In the genomic region with DNA sequence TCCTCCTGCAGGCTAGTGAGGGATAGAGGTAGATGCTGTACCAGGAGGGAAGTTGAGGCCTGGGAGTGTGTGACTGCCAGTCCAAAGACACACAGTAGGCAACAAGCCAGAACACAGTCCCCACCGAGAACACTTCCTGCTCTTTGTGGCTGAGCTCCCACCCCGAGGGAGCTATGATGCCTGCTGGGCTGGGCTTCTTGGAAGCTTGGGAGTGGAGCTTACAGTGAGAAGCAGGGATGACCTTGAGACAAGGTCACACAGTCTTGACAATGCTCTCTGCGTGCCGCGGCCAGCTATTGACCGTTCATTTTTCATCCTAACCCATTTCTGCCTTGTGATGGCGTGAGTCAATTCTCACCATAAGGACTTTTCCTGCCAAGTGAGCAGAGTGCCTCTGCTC, we compare ENCODE assay signal across 26 mouse cellular contexts.
"Had no signal": no experiment of that assay in that cellular context is flagged by ENCODE, and none has a peak within 500 bp of the region (broad histone marks: within the 10 kb centered on the region; RNA-seq: fewer than 3 reads in every experiment).

No protein-coding gene starts in this region.

- ATAC-seq: hindbrain, postnatal 0 days; intestine, embryonic 16.5 days had no signal

- H3K27ac ChIP-seq: heart, adult 2 months; heart, embryonic 13.5 days; heart, embryonic 15.5 days; hindbrain, embryonic 13.5 days; hindbrain, embryonic 15.5 days; hindbrain, postnatal 0 days; layer of hippocampus, adult 2 months; left cerebral cortex, adult 2 months; limb, embryonic 10.5 days; limb, embryonic 12.5 days; liver, embryonic 13.5 days; liver, embryonic 15.5 days had no signal

- H3K4me2 ChIP-seq: heart, embryonic 11.5 days; heart, embryonic 13.5 days; heart, embryonic 15.5 days; hindbrain, embryonic 13.5 days; hindbrain, embryonic 15.5 days; limb, embryonic 12.5 days; liver, embryonic 11.5 days; liver, embryonic 13.5 days; liver, embryonic 15.5 days had no signal

- H3K27me3 ChIP-seq: heart, embryonic 13.5 days; heart, embryonic 15.5 days; hindbrain, embryonic 13.5 days; hindbrain, embryonic 15.5 days; liver, embryonic 13.5 days; liver, embryonic 15.5 days had no signal

- H3K4me3 ChIP-seq: heart, adult 2 months; heart, embryonic 13.5 days; heart, embryonic 15.5 days; hindbrain, embryonic 13.5 days; hindbrain, embryonic 15.5 days; layer of hippocampus, adult 2 months; left cerebral cortex, adult 2 months; limb, embryonic 10.5 days; limb, embryonic 12.5 days; liver, embryonic 13.5 days; liver, embryonic 15.5 days had no signal

- H3K4me1 ChIP-seq: heart, embryonic 13.5 days; heart, embryonic 15.5 days; hindbrain, embryonic 13.5 days; hindbrain, embryonic 15.5 days; limb, embryonic 10.5 days; limb, embryonic 12.5 days; liver, embryonic 13.5 days; liver, embryonic 15.5 days had no signal

- H3K9ac ChIP-seq: heart, embryonic 13.5 days; heart, embryonic 15.5 days; hindbrain, embryonic 13.5 days; hindbrain, embryonic 15.5 days; limb, embryonic 12.5 days; liver, embryonic 13.5 days; liver, embryonic 15.5 days had no signal

- DNase-seq: gastrocnemius, postnatal 14 days; gastrocnemius, postnatal 36 days; heart, adult 11 months; heart, adult 2 months; heart, postnatal 14 days; heart, postnatal 36 days; kidney, adult 11 months; kidney, adult 8-10 months; kidney, postnatal 10 days; kidney, postnatal 25 days; kidney, postnatal 4 days; liver; liver, embryonic 13.5 days had no signal

- H3K9me3 ChIP-seq: heart, embryonic 13.5 days; heart, embryonic 15.5 days; hindbrain, embryonic 13.5 days; hindbrain, embryonic 15.5 days; limb, embryonic 10.5 days; limb, embryonic 12.5 days; liver, embryonic 15.5 days had no signal

- H3K36me3 ChIP-seq: heart, embryonic 13.5 days; heart, embryonic 15.5 days; hindbrain, embryonic 13.5 days; hindbrain, embryonic 15.5 days; limb, embryonic 10.5 days; limb, embryonic 12.5 days; liver, embryonic 13.5 days; liver, embryonic 15.5 days had no signal
